Mouse (Mus musculus) C2C12 (cell line): ENCODE results near the gene Crocc. TPM values are rescaled to one million over a fixed set of nuclear protein-coding genes. Genes with fewer than 3 reads are reported as not detected.

Source experiments
- H3K27me3 ChIP-seq: one replicate; pipeline ENCODE4 v1.6.1; 2011; ENCODE audit not compliant: control insufficient read depth, insufficient read depth, insufficient read length
- H3K36me3 ChIP-seq: one replicate; pipeline ENCODE4 v1.6.1; 2011; ENCODE audit not compliant: control insufficient read depth, insufficient read depth
- H3K4me3 ChIP-seq: one replicate; pipeline ENCODE4 v1.5.1; 2011; ENCODE audit warnings: mild to moderate bottlenecking, control low read depth; ENCODE audit not compliant: poor library complexity, insufficient read depth, severe bottlenecking
- H3K79me2 ChIP-seq: one replicate; pipeline ENCODE4 v1.6.1; 2011; ENCODE audit not compliant: control insufficient read depth, insufficient read depth
- H3K79me3 ChIP-seq: one replicate; pipeline ENCODE4 v1.6.1; 2011; ENCODE audit warnings: low read depth, control low read depth
- H3ac ChIP-seq: one replicate; pipeline ENCODE3; 2011; ENCODE audit warnings: low read depth; ENCODE audit not compliant: control insufficient read depth, insufficient read length
- CEBPB ChIP-seq: IDR thresholded peaks from one replicate; pipeline ENCODE4 v1.6.1; 2011; ENCODE audit warnings: low read depth, mild to moderate bottlenecking, control low read depth, moderate library complexity
- CTCF ChIP-seq: IDR thresholded peaks from one replicate; pipeline ENCODE4 v1.5.1; 2011; ENCODE audit not compliant: control insufficient read depth, insufficient read depth, insufficient read length
- FOSL1 ChIP-seq: IDR thresholded peaks from one replicate; pipeline ENCODE4 v1.8.0; 2011; ENCODE audit warnings: mild to moderate bottlenecking, low read length; ENCODE audit not compliant: poor library complexity, insufficient read depth, severe bottlenecking
- MAX ChIP-seq: IDR thresholded peaks from one replicate; pipeline ENCODE4 v1.6.1; 2011; ENCODE audit warnings: mild to moderate bottlenecking, control low read depth
- MYOD1 ChIP-seq: IDR thresholded peaks from one replicate; pipeline ENCODE4 v1.6.1; 2011; ENCODE audit warnings: low read depth; ENCODE audit not compliant: control insufficient read depth, insufficient read length
- MYOG ChIP-seq: IDR thresholded peaks from one replicate; pipeline ENCODE4 v1.6.1; 2011; ENCODE audit not compliant: control insufficient read depth, insufficient read length; ENCODE audit errors: extremely low read depth
- USF1 ChIP-seq: IDR thresholded peaks from one replicate; pipeline ENCODE4 v1.6.1; 2011; ENCODE audit warnings: low read depth, mild to moderate bottlenecking, control low read depth, moderate library complexity
- polyA plus RNA-seq: library from polyadenylated mRNA; unstranded; fragments of >200 nt; fragmentation: generic; extraction: Trizol; gene quantifications from one replicate; pipeline ENCODE4 v1.2.1, GENCODE M21; 2012; ENCODE audit warnings: missing spikeins

Crocc gene
- polyA plus RNA-seq, 1 experiment, result 6.0 TPM

DNA sequence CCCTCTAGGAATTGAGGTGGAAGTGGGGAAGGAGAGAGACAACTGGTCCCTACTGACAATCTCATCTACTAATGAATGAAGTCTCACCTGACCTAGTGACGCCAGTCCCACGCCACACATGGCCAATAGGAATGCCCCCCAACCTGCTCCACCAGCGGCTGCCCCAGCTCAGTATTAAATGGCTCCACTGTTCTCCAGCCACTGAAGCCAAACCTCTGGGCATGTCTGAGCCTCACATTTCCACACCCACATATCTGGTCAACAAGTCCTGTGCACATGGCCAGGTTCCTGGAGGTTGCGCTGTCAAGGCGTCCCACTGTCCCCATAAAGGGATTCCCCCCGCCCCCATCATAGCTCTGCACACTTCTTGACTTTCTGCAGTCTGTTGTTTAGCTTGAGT lies 75.8 kb downstream of the Crocc start:
- TF ChIP-seq MYOG (no peak), USF1 (no peak), CEBPB (no peak), MYOD1 (no peak), FOSL1 (no peak), CTCF (no peak), MAX (no peak)
- no peak overlapping the region for H3ac ChIP-seq

DNA sequence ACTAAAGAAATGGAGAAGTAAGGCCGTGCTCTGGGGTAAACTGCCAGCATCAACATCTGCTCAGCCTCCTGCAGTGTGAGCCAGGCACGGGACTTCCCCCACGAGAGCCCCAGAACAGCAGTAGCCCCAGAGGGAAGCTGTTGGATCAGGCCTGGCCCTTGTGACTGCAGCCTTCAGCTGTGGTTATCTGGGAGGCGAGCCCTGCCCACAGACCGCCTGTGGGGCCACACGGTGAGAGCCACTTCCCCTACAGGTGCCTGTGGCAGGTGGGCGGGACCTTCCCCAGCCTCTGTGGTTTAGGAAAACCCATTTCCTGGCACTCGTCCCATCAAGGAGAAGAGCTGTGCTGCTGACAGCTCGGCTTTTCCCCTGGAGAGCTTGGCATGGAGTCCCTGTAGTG lies 76.9 kb downstream of the Crocc start:
- peaks cover 3% of the 10 kb centered on the region for H3K27me3 ChIP-seq
- H3K79me2 ChIP-seq, result no peaks in the 10 kb centered on the region
- H3K36me3 ChIP-seq, result peaks cover 15% of the 10 kb centered on the region
- H3K79me3 ChIP-seq, result no peaks in the 10 kb centered on the region
- no peak overlapping the region for H3K4me3 ChIP-seq
- TF ChIP-seq MAX, result no peak
- no peak for TF ChIP-seq CTCF
- no peak for TF ChIP-seq MYOD1
- no peak for TF ChIP-seq USF1
- H3ac ChIP-seq, result no peak overlapping the region

More for the DNA sequence above, 75.8 kb downstream of the Crocc start:
- Histone ChIP-seq H3K27me3 (peaks cover 3% of the 10 kb centered on the region), H3K36me3 (peaks cover 4% of the 10 kb centered on the region), H3K79me2 (no peaks in the 10 kb centered on the region), H3K79me3 (no peaks in the 10 kb centered on the region), H3K4me3 (no peak overlapping the region)

DNA sequence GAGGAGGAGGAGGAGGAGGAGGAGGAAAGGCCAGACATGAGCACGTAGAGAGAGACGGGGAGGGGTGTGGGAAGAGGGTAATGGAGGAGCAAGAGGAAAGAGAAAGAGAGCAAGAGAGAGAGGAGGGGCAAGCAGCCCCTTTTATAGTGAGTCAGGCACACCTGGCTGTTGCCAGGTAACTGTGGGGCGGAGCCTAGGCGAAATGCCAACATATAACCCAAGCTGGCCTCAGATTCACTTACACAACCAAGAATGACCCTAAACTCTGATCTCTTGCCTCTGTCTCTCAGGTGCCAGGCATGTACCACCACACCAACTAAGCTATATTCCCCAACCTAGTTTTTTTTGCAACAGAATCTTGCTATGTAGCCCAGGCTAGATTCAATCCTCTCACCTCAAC lies 77.5 kb downstream of the Crocc start:
- Histone ChIP-seq H3K36me3 (peaks cover 21% of the 10 kb centered on the region), H3K79me3 (no peaks in the 10 kb centered on the region), H3ac (no peak overlapping the region), H3K4me3 (no peak overlapping the region), H3K27me3 (peaks cover 3% of the 10 kb centered on the region), H3K79me2 (no peaks in the 10 kb centered on the region)
- no peak for TF ChIP-seq MYOG
- no peak for TF ChIP-seq MYOD1
- no peak for TF ChIP-seq CTCF
- no peak for TF ChIP-seq FOSL1
- no peak for TF ChIP-seq MAX

DNA sequence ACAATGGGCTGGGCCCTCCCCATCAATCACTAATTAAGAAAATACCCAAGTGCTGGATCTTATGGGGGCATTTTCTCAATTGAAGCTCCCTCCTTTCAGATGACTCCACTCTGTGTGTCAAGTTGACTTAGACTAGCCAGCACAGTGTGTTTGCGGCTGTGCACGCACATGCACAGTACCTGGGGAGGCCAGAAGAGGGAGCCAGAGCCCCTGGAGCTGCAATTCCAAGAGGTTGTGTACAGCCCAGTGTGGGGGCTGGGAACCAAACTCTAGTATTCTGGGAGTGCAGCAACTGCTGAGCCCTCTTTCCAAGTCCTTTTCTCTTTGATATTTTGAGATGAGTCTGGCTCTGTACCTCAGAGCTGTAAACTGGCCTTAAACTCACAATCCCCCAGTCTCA lies 78.7 kb downstream of the Crocc start:
- no peaks in the 10 kb centered on the region for H3K79me2 ChIP-seq
- H3ac ChIP-seq, result no peak overlapping the region
- TF ChIP-seq FOSL1 (no peak), CTCF (no peak), MAX (no peak), USF1 (no peak), CEBPB (no peak), MYOG (no peak), MYOD1 (no peak)
- no peak overlapping the region for H3K4me3 ChIP-seq
- H3K36me3 ChIP-seq, result peaks cover 21% of the 10 kb centered on the region
- peaks cover 3% of the 10 kb centered on the region for H3K27me3 ChIP-seq
- no peaks in the 10 kb centered on the region for H3K79me3 ChIP-seq

DNA sequence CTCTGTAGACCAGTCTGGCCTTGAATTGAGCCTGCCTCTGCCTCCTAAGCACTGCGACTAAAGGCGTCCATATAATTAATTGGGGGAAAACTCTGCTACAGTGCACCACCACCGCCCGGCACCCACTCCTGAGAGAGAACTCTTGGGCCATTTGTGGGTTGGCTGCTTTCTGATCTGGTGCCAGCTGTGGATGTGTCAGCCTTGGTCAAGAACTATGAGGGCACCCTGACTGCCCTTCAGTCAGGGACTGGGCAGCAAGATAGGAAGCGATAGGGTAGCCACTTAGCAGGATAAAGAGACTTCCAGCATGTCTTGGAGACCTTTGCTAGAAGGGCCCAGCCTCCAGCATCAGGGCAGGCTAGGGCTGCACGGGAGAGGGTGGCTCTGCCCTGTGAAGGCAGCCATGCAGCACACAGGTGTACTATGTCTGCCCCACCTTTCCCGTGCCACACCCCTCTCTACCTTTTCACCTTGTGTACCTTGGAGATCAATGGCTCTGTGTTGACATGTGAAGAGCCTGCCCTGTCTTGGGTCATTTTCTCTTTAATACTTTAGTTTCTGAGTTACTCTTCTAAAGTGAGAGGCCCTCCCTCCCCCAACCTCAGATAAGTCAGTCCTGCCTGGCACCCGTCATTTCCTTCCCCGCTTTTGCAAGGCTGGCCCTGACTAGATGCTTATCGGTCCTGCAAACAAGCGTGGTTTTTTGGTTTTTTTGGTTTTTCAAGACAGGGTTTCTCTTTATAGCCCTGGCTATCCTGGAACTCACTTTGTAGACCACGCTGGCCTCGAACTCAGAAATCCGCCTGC lies 82.3 kb downstream of the Crocc start:
- H3K4me3 ChIP-seq, result no peak overlapping the region
- H3K79me2 ChIP-seq, result no peaks in the 10 kb centered on the region
- no peak overlapping the region for H3ac ChIP-seq
- no peaks in the 10 kb centered on the region for H3K79me3 ChIP-seq
- no peaks in the 10 kb centered on the region for H3K27me3 ChIP-seq
- TF ChIP-seq USF1 (no peak), CTCF (no peak), CEBPB (no peak), MYOG (no peak), MYOD1 (no peak), MAX (no peak), FOSL1 (no peak)
- peaks cover 52% of the 10 kb centered on the region for H3K36me3 ChIP-seq

DNA sequence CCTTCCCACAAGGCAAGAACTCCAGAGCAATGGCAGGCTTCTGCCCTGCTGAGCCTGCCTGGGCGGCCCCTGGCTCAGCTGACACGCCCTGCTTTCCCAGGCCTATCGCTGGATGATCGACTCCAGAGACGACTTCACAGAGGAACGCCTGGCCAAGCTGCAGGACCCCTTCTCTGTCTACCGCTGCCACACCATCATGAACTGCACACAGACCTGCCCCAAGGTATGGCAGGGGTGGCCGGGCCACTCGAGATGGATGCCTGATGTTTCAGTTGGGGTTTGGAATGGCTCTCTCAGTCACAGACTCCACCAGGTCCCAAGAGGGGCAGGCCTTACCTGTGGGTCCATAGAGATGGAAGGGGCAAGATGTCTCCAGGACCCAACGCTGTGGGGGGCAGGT lies 83.1 kb downstream of the Crocc start:
- Histone ChIP-seq H3K79me2 (no peaks in the 10 kb centered on the region), H3K79me3 (no peaks in the 10 kb centered on the region), H3K36me3 (peaks cover 60% of the 10 kb centered on the region), H3K27me3 (no peaks in the 10 kb centered on the region), H3K4me3 (no peak overlapping the region), H3ac (no peak overlapping the region)
- TF ChIP-seq CTCF (no peak), USF1 (no peak), MYOG (no peak), MYOD1 (no peak), MAX (no peak), CEBPB (no peak), FOSL1 (no peak)
